Mouse (Mus musculus) limb, embryonic 11.5 days (tissue): ENCODE results near the gene Banp. TPM values are rescaled to one million over a fixed set of nuclear protein-coding genes. Genes with fewer than 3 reads are reported as not detected.

Experiments used
- ATAC-seq: fragments of 200-750 bp; cut with Nextera tagmentation; 2 replicates; pipeline ENCODE4 v1.8.0; 2017; ENCODE audit warnings: low read depth; ENCODE audit not compliant: insufficient number of reproducible peaks, low FRiP score, low TSS enrichment
- DNase-seq: peaks from one replicate; pipeline ENCODE4 v3.0.0-alpha.2; 2015; ENCODE audit warnings: low spot score
- H3K27ac ChIP-seq: fragments of 300-500 bp; sonication (generic); replicated peaks from 2 replicates; pipeline ENCODE4 v1.5.1; 2014; ENCODE audit warnings: low read depth, mild to moderate bottlenecking, low read length
- H3K27me3 ChIP-seq: fragments of 300-500 bp; sonication (generic); 2 replicates; pipeline ENCODE4 v1.6.1; 2014; ENCODE audit warnings: mild to moderate bottlenecking, low read length, mixed read lengths; ENCODE audit not compliant: control insufficient read depth, insufficient read depth
- H3K36me3 ChIP-seq: fragments of 300-500 bp; sonication (generic); 2 replicates; pipeline ENCODE4 v1.6.1; 2014; ENCODE audit warnings: mild to moderate bottlenecking, low read length, moderate library complexity, mixed read lengths; ENCODE audit not compliant: control insufficient read depth, insufficient read depth
- H3K4me1 ChIP-seq: fragments of 300-500 bp; sonication (generic); 2 replicates; pipeline ENCODE4 v1.6.1; 2014; ENCODE audit warnings: low read length, mixed read lengths; ENCODE audit not compliant: control insufficient read depth, insufficient read depth
- H3K4me2 ChIP-seq: fragments of 300-500 bp; sonication (generic); 2 replicates; pipeline ENCODE4 v1.6.1; 2014; ENCODE audit warnings: low read depth, mild to moderate bottlenecking, moderate library complexity; ENCODE audit not compliant: severe bottlenecking
- H3K4me3 ChIP-seq: fragments of 300-500 bp; sonication (generic); 2 replicates; pipeline ENCODE4 v1.5.1; 2014; ENCODE audit warnings: low read depth, low read length
- H3K9ac ChIP-seq: fragments of 300-500 bp; sonication (generic); 2 replicates; pipeline ENCODE4 v1.6.1; 2014; ENCODE audit warnings: mild to moderate bottlenecking, low read length
- H3K9me3 ChIP-seq: fragments of 300-500 bp; sonication (generic); 2 replicates; pipeline ENCODE4 v1.6.1; 2016; ENCODE audit warnings: low read length; ENCODE audit not compliant: control insufficient read depth
- WGBS: fragments of 180-500 bp; shearing (Covaris S2); extraction: QIAGEN DNeasy Blood & Tissue Kit; methylation state at CpG from one replicate; pipeline ENCODE4 v1.1.7; 2014; 5-methylcytosine and 5-hydroxymethylcytosine counted together
- polyA plus RNA-seq: library from polyadenylated mRNA; unstranded; fragments of >200 nt; fragmentation: Nextera tagmentation; extraction: Ambion mirVana; gene quantifications from 2 replicates; pipeline ENCODE4 v1.2.1, GENCODE M21; 2014

The Banp gene
- polyA plus RNA-seq, 1 experiment from 2014 or later: 58.1 TPM

GRCm38 (mm10) chr8:121919158-121919557, 30.4 kb upstream of the Banp start:
- no peaks in the 10 kb centered on the region for H3K36me3 ChIP-seq
- ATAC-seq (no peak), DNase-seq (no peak)
- H3K9ac ChIP-seq: no peak overlapping the region
- no peak overlapping the region for H3K4me2 ChIP-seq
- no peak overlapping the region for H3K27ac ChIP-seq
- H3K4me1 ChIP-seq: no peaks in the 10 kb centered on the region; the same call in 1 of the 2 replicates
- WGBS: 81% methylated on average over 4 of the region's 4 CpGs
- H3K4me3 ChIP-seq: no peak overlapping the region
- H3K27me3 ChIP-seq: no peaks in the 10 kb centered on the region
- H3K9me3 ChIP-seq: no peaks in the 10 kb centered on the region

DNA sequence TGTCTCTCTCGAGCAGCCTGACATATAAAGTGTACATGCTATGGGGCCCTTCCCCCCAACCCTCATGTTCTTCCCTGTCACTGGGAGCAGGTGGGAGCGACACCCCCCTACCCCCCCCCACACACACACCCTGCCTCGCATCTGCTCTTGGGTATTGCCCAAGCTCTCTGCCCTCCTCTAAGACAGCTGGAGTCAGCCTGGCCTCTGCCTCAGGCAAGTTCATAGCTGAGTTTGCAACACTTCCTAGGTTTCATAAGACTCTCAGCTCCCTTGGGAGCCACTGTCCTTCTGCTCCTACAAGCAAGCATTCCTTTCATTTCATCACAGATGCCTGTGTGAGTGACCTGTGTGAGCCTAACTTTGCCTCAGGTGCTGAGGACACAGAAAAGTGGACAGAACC, 29.8 kb upstream of the Banp start:
- Histone ChIP-seq H3K4me1 (no peaks in the 10 kb centered on the region; the same call in 1 of the 2 replicates), H3K9ac (no peak overlapping the region), H3K9me3 (no peaks in the 10 kb centered on the region), H3K4me2 (no peak overlapping the region), H3K36me3 (no peaks in the 10 kb centered on the region), H3K4me3 (no peak overlapping the region), H3K27me3 (no peaks in the 10 kb centered on the region), H3K27ac (no peak overlapping the region)
- DNase-seq (no peak), ATAC-seq (no peak)
- 44% methylated on average over 3 of the region's 3 CpGs for WGBS

- ATAC-seq (no peak), DNase-seq (no peak)
- no peaks in the 10 kb centered on the region; the same call in 1 of the 2 replicates for H3K4me1 ChIP-seq
- no peak overlapping the region for H3K4me2 ChIP-seq
- 83% methylated on average over 8 of the region's 8 CpGs for WGBS
- H3K27ac ChIP-seq: no peak overlapping the region
- H3K27me3 ChIP-seq: no peaks in the 10 kb centered on the region
- H3K9me3 ChIP-seq: no peaks in the 10 kb centered on the region
- H3K36me3 ChIP-seq: no peaks in the 10 kb centered on the region
- H3K9ac ChIP-seq: no peak overlapping the region
- no peak overlapping the region for H3K4me3 ChIP-seq
Observed at GRCm38 (mm10) chr8:121921582-121921981, 28.0 kb upstream of the Banp start.

DNA sequence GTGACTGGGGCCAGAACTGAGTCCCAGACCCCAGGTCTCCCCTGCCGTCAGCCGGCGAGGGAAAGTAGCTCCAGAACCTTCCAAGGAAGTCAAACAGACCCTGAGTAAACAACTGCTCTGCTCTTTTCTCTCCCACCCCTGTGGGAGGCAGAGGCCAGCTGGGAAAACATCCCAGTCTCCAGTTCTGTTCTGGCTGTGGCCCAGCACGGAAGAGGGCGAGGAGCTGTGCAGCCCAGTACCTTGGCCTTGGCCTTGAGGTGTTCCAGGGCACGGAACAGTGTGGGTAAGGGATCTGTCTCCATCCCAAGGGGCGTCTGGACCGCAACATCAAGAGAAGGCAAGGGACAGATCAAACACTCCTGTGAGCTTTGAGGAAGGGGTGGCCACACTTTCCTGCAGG, 27.4 kb upstream of the Banp start:
- Histone ChIP-seq H3K9ac (no peak overlapping the region), H3K4me3 (no peak overlapping the region), H3K9me3 (no peaks in the 10 kb centered on the region), H3K27me3 (no peaks in the 10 kb centered on the region), H3K27ac (no peak overlapping the region), H3K4me2 (no peak overlapping the region), H3K4me1 (no peaks in the 10 kb centered on the region; the same call in 1 of the 2 replicates), H3K36me3 (no peaks in the 10 kb centered on the region)
- 77% methylated on average over 8 of the region's 8 CpGs for WGBS
- ATAC-seq: no peak
- no peak for DNase-seq

DNA sequence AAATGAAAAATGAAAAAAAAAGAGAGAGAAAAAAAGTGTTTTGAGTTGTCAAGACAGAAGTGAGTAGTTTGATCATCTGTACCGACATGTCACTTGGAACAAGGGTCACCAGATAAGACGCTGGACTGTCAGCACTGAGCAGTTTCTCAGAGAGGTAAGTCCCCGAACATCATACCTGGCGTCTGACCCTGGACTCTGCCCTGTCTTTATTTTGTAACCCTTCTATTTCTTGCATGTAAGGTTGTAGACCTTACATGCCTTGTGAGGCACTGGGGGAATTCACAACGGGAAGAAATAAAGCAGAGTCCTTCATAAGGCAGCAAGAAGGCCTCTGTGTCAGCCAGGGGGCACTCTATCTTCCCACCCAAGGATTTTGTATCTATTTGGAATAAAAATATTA, 24.9 kb upstream of the Banp start:
- Histone ChIP-seq H3K36me3 (no peaks in the 10 kb centered on the region), H3K4me1 (no peaks in the 10 kb centered on the region; the same call in 1 of the 2 replicates), H3K9ac (no peak overlapping the region), H3K9me3 (no peaks in the 10 kb centered on the region), H3K4me2 (no peak overlapping the region), H3K4me3 (no peak overlapping the region), H3K27me3 (no peaks in the 10 kb centered on the region), H3K27ac (no peak overlapping the region)
- WGBS: 87% methylated on average over 5 of the region's 5 CpGs
- DNase-seq: no peak
- no peak for ATAC-seq

DNA sequence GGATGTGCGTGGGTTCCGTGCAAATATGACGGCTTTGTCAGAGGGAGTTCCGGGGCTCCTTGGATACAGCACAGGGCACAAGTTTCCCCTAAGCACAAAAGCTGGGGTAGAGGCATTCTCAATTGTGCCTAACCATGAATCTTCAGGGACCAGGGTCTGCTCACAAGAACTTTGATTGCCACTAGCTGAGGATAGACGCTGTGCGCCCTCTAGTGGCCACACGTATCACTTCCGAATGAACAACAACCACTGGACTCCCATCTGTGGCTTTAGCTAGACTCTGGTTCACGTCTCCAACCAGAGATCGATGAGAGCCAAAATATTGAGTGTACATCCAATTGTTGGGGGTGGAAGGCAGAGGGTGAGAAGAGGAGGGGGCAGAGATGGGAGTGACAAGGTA, 23.9 kb upstream of the Banp start:
- 33% methylated on average over 10 of the region's 10 CpGs for WGBS
- DNase-seq (peak; percentile 89), ATAC-seq (0 out of 2 replicates have a peak, but pooled peaks have one; percentile 13)
- no peaks in the 10 kb centered on the region for H3K4me1 ChIP-seq
- H3K27me3 ChIP-seq: no peaks in the 10 kb centered on the region
- no peaks in the 10 kb centered on the region for H3K9me3 ChIP-seq
- no peak overlapping the region for H3K9ac ChIP-seq
- H3K27ac ChIP-seq: no peak overlapping the region
- no peaks in the 10 kb centered on the region for H3K36me3 ChIP-seq
- H3K4me2 ChIP-seq: no peak overlapping the region
- no peak overlapping the region for H3K4me3 ChIP-seq

- H3K9me3 ChIP-seq: no peaks in the 10 kb centered on the region
- H3K9ac ChIP-seq: no peak overlapping the region
- H3K4me1 ChIP-seq: no peaks in the 10 kb centered on the region
- DNase-seq (no peak), ATAC-seq (no peak)
- 69% methylated on average over 8 of the region's 8 CpGs for WGBS
- H3K36me3 ChIP-seq: no peaks in the 10 kb centered on the region
- H3K4me3 ChIP-seq: no peak overlapping the region
- no peak overlapping the region for H3K4me2 ChIP-seq
- H3K27ac ChIP-seq: no peak overlapping the region
- no peaks in the 10 kb centered on the region for H3K27me3 ChIP-seq
Observed at GRCm38 (mm10) chr8:121926266-121926665, 23.3 kb upstream of the Banp start.

- no peaks in the 10 kb centered on the region for H3K9me3 ChIP-seq
- no peak overlapping the region for H3K4me2 ChIP-seq
- no peaks in the 10 kb centered on the region for H3K4me1 ChIP-seq
- H3K9ac ChIP-seq: no peak overlapping the region
- no peak for ATAC-seq
- H3K4me3 ChIP-seq: no peak overlapping the region
- DNase-seq: peak; percentile 62
- H3K36me3 ChIP-seq: no peaks in the 10 kb centered on the region
- H3K27me3 ChIP-seq: no peaks in the 10 kb centered on the region
- H3K27ac ChIP-seq: no peak overlapping the region
- 45% methylated on average over 8 of the region's 8 CpGs for WGBS
Observed at GRCm38 (mm10) chr8:121927316-121927715, 22.2 kb upstream of the Banp start.

GRCm38 (mm10) chr8:121930047-121930446, 19.5 kb upstream of the Banp start:
- WGBS: 92% methylated on average over 4 of the region's 4 CpGs

More at GRCm38 (mm10) chr8:121930047-121930446, 19.5 kb upstream of the Banp start:
- Histone ChIP-seq H3K27me3 (no peaks in the 10 kb centered on the region), H3K4me3 (no peak overlapping the region), H3K9me3 (no peaks in the 10 kb centered on the region), H3K9ac (no peak overlapping the region), H3K4me1 (no peaks in the 10 kb centered on the region), H3K27ac (no peak overlapping the region), H3K36me3 (no peaks in the 10 kb centered on the region), H3K4me2 (no peak overlapping the region)
- ATAC-seq: no peak
- no peak for DNase-seq
